Mouse (Mus musculus): ENCODE data around the gene Gm884. TPM values are rescaled to one million over a fixed set of nuclear protein-coding genes. Genes with fewer than 3 reads are reported as not detected.
"Not testable (repeated sequence)": the region's sequence is repeated elsewhere in the genome, so short reads cannot be mapped to it uniquely, and the experiment has no call there.

Gene Gm884
- polyA plus RNA-seq, 1 experiment from 2014 or later: not detected

DNA sequence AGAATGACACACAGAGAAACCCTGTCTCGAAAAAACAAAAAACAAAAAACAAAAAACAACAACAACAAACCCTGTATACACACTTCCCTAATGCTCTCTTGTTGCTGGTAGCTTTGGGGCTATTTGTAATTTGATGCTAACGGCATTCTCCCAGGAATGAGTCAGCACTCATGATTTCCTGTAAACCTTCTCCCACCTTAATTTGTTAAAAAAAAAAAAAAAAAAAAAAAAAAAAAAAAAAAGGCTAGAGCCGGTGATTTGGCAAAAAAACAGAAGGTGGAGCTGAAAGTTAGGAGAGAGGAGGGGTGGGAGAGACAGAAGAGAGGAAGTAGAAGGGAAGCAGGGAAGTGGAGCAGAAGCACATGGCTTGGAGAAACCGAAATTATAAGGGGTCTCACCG lies 14.3 kb downstream of the Gm884 start:
- 73% methylated on average over 5 of the region's 5 CpGs for WGBS
- DNase-seq (ENCODE audit: low spot score): no peak

DNA sequence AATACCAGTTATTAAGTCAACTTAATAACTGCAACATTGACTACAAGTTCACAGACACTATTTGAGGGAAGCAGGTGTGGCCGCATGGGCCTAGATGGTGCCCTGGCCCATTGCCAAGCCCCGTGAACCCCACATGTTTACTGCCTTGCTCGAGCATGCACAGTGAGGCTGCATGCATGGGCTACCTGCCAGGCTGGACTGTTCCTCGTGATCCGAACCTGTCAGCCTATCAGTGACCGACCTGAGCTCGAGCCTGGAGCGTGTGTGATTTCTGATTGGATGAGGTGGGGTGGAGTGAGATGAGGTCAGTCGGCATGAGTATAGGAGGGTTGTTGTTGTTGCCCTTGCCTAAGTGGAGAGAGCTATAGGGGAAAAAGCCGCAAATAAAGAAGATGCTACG lies 42.6 kb downstream of the Gm884 start:
- Histone ChIP-seq H3K27me3 (ENCODE audit: low read depth, poor library complexity, severe bottlenecking) (no peaks in the 10 kb centered on the region), H3K9me3 (replicated peaks) (peaks cover 24% of the 10 kb centered on the region), H3K4me1 (no peaks in the 10 kb centered on the region), H3K36me3 (no peaks in the 10 kb centered on the region), H3K4me3 (no peak overlapping the region), H3K27ac (replicated peaks) (no peak overlapping the region)
- no peak for DNase-seq (ENCODE audit: low spot score)
- WGBS: 95% methylated on average over 11 of the region's 11 CpGs

More for the DNA sequence above, 14.3 kb downstream of the Gm884 start:
- Histone ChIP-seq H3K27ac (replicated peaks) (no peak overlapping the region), H3K36me3 (no peaks in the 10 kb centered on the region), H3K4me3 (no peak overlapping the region), H3K4me1 (no peaks in the 10 kb centered on the region), H3K9me3 (replicated peaks) (no peaks in the 10 kb centered on the region), H3K27me3 (ENCODE audit: low read depth, poor library complexity, severe bottlenecking) (no peaks in the 10 kb centered on the region)

DNA sequence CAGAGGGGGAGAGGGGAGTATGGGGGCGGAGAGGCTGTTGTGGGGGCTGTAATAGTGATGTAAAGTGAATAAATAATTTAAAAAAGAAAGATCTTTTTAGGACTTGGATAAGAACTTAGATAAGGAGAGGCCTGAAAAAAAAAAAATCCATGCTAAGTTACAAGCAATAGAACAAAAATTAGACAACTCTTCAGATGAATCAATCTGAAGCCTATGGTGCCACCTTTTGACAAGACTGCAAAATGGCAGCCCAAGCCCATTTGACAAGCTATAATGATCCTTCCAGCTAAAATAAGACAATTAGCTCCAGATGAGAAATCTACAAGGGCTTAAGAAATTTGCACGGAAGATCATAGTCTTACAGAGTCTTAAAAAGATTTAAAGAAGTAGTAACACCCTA lies 64.9 kb downstream of the Gm884 start:
- DNase-seq (ENCODE audit: low spot score): no peak
- H3K27ac ChIP-seq (replicated peaks): no peak overlapping the region
- no peaks in the 10 kb centered on the region for H3K9me3 ChIP-seq (replicated peaks)
- no peak overlapping the region for H3K4me3 ChIP-seq
- no peaks in the 10 kb centered on the region for H3K27me3 ChIP-seq (ENCODE audit: low read depth, poor library complexity, severe bottlenecking)
- no peaks in the 10 kb centered on the region for H3K36me3 ChIP-seq
- 81% methylated on average over 2 of the region's 2 CpGs for WGBS
- H3K4me1 ChIP-seq: no peaks in the 10 kb centered on the region

GRCm38 (mm10) chr11:103534973-103535372 lies 86.0 kb downstream of the Gm884 start:
- not testable (repeated sequence) for H3K4me1 ChIP-seq; H3K4me3 ChIP-seq; H3K27me3 ChIP-seq (ENCODE audit: low read depth, poor library complexity, severe bottlenecking); DNase-seq (ENCODE audit: low spot score); H3K27ac ChIP-seq (replicated peaks); H3K9me3 ChIP-seq (replicated peaks); H3K36me3 ChIP-seq
- WGBS: 35% methylated on average over 1 of the region's 1 CpGs

DNA sequence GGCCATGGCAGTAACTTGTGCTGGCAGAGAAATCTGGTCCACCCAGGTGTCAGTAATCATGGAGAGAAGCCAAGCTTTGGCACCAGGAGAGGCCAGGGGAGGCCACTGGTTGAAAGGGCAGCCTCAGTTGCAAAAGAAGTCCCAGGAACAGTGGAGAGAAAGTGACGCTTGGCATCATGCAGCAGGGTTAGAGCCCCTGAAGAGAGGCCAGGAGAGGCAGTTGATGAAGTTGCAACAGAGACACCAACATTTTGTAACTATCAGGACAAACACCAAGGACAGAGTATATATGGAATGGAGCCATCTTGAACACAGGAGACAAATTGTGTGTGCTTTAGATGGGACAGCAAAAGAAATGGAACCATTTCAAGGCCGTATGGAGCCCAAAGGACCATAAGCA lies 108.8 kb downstream of the Gm884 start:
- H3K27me3 ChIP-seq (ENCODE audit: low read depth, poor library complexity, severe bottlenecking): no peaks in the 10 kb centered on the region
- no peak overlapping the region for H3K27ac ChIP-seq (replicated peaks)
- no peak for DNase-seq (ENCODE audit: low spot score)
- no peaks in the 10 kb centered on the region for H3K4me1 ChIP-seq
- H3K4me3 ChIP-seq: no peak overlapping the region
- no peaks in the 10 kb centered on the region; the same call in 1 of the 2 replicates for H3K9me3 ChIP-seq (replicated peaks)
- H3K36me3 ChIP-seq: no peaks in the 10 kb centered on the region
- 75% methylated on average over 2 of the region's 2 CpGs for WGBS

GRCm38 (mm10) chr11:103504497-103504896 lies 116.4 kb downstream of the Gm884 start, which contains the start of gene Lrrc37a:
TSS of gene Lrrc37a (minus strand) at chr11:103504597.
- Histone ChIP-seq H3K27ac (replicated peaks) (no peak within 1 kb of the TSS), H3K4me3 (no peak within 1 kb of the TSS), H3K27me3 (ENCODE audit: low read depth, poor library complexity, severe bottlenecking) (no peaks in the 10 kb centered on the region), H3K4me1 (no peaks in the 10 kb centered on the region), H3K9me3 (replicated peaks) (no peaks in the 10 kb centered on the region), H3K36me3 (no peaks in the 10 kb centered on the region)
- no peak for DNase-seq (ENCODE audit: low spot score)
- 88% methylated on average over 12 of the region's 12 CpGs for WGBS

Other genes with a start within 250 kb of the Gm884 start
- 8.0 and 8.5 TPM in 2 replicates for gene Plekhm1, start 208.5 kb downstream of the Gm884 start, polyA plus RNA-seq (2016; fragmentation: Nextera tagmentation; extraction: Ambion mirVana)
- not detected in 2 replicates for gene Lrrc37a, start 116.5 kb downstream of the Gm884 start, polyA plus RNA-seq (2016; fragmentation: Nextera tagmentation; extraction: Ambion mirVana)
- not detected in 2 replicates for gene Lyzl6, start 17.8 kb upstream of the Gm884 start, polyA plus RNA-seq (2016; fragmentation: Nextera tagmentation; extraction: Ambion mirVana)
- gene Rprml, start 28.4 kb upstream of the Gm884 start, polyA plus RNA-seq (2016; fragmentation: Nextera tagmentation; extraction: Ambion mirVana): 0.14 TPM in 1 of 2 replicates, not detected in the other
- 95.6 and 105 TPM in 2 replicates for gene Gosr2, start 76.8 kb upstream of the Gm884 start, polyA plus RNA-seq (2016; fragmentation: Nextera tagmentation; extraction: Ambion mirVana)
- gene Wnt9b, start 128.7 kb upstream of the Gm884 start, polyA plus RNA-seq (2016; fragmentation: Nextera tagmentation; extraction: Ambion mirVana): 0.43 and 0.73 TPM in 2 replicates
- 9.8 and 10.8 TPM in 2 replicates for gene Wnt3, start 153.0 kb upstream of the Gm884 start, polyA plus RNA-seq (2016; fragmentation: Nextera tagmentation; extraction: Ambion mirVana)

Data from midbrain, embryonic 10.5 days (tissue).